Mouse (Mus musculus) hindbrain, embryonic 13.5 days (tissue): Measurements from ENCODE around the gene Tmem132d. TPM values are rescaled to one million over a fixed set of nuclear protein-coding genes. Genes with fewer than 3 reads are reported as not detected.

Experiments used
- ATAC-seq: fragments of 200-750 bp; cut with Nextera tagmentation; 2 replicates; pipeline ENCODE4 v1.8.0; 2017; ENCODE audit warnings: moderate TSS enrichment; ENCODE audit not compliant: low FRiP score
- H3K27ac ChIP-seq: fragments of 300-500 bp; sonication (generic); 2 replicates; pipeline ENCODE4 v1.5.1; 2015; ENCODE audit warnings: inconsistent platforms, mild to moderate bottlenecking, moderate library complexity
- H3K27me3 ChIP-seq: fragments of 300-500 bp; sonication (generic); 2 replicates; pipeline ENCODE4 v1.6.1; 2015; ENCODE audit warnings: mild to moderate bottlenecking, inconsistent platforms
- H3K36me3 ChIP-seq: fragments of 300-500 bp; sonication (generic); 2 replicates; pipeline ENCODE4 v1.6.1; 2015; ENCODE audit warnings: mild to moderate bottlenecking, inconsistent platforms
- H3K4me1 ChIP-seq: fragments of 300-500 bp; sonication (generic); replicated peaks from 2 replicates; pipeline ENCODE4 v1.6.1; 2015; ENCODE audit warnings: inconsistent platforms
- H3K4me2 ChIP-seq: fragments of 300-500 bp; sonication (generic); 2 replicates; pipeline ENCODE4 v1.6.1; 2015; ENCODE audit warnings: inconsistent platforms, mild to moderate bottlenecking, moderate library complexity
- H3K4me3 ChIP-seq: fragments of 300-500 bp; sonication (generic); 2 replicates; pipeline ENCODE4 v1.5.1; 2015; ENCODE audit warnings: mild to moderate bottlenecking, inconsistent platforms
- H3K9ac ChIP-seq: fragments of 300-500 bp; sonication (generic); 2 replicates; pipeline ENCODE4 v1.6.1; 2015; ENCODE audit warnings: mild to moderate bottlenecking, inconsistent platforms
- H3K9me3 ChIP-seq: fragments of 300-500 bp; sonication (generic); 2 replicates; pipeline ENCODE4 v1.6.1; 2016; ENCODE audit warnings: inconsistent platforms
- WGBS: fragments of 180-500 bp; shearing (Covaris S2); methylation state at CpG from one replicate; pipeline ENCODE4 v1.1.7; 2015; 5-methylcytosine and 5-hydroxymethylcytosine counted together
- polyA plus RNA-seq: library from polyadenylated mRNA; unstranded; fragments of >200 nt; fragmentation: Nextera tagmentation; extraction: Ambion mirVana; gene quantifications from 2 replicates; pipeline ENCODE4 v1.2.1, GENCODE M21; 2015

Tmem132d gene
- polyA plus RNA-seq, 1 experiment from 2014 or later, result 2.8 TPM

GRCm38 (mm10) chr5:128203879-128204581 lies 228.8 kb downstream of the Tmem132d start:
- H3K36me3 ChIP-seq, result no peaks in the 10 kb centered on the region
- H3K4me2 ChIP-seq, result no peak overlapping the region
- ATAC-seq, result peak; percentile 46; the same call in 1 of the 2 replicates
- no peak overlapping the region for H3K9ac ChIP-seq
- WGBS, result 20% methylated on average over 9 of the region's 9 CpGs
- no peaks in the 10 kb centered on the region for H3K27me3 ChIP-seq
- H3K4me3 ChIP-seq, result no peak overlapping the region
- H3K27ac ChIP-seq, result peak overlapping the region; percentile 80
- H3K9me3 ChIP-seq, result no peaks in the 10 kb centered on the region
- H3K4me1 ChIP-seq, result peaks cover 28% of the 10 kb centered on the region

- Histone ChIP-seq H3K4me2 (no peak overlapping the region), H3K9me3 (no peaks in the 10 kb centered on the region), H3K4me3 (no peak overlapping the region), H3K27me3 (no peaks in the 10 kb centered on the region), H3K27ac (no peak overlapping the region), H3K9ac (no peak overlapping the region), H3K4me1 (peaks cover 23% of the 10 kb centered on the region), H3K36me3 (no peaks in the 10 kb centered on the region)
- WGBS, result 67% methylated on average over 4 of the region's 4 CpGs
- ATAC-seq, result no peak
Observed at GRCm38 (mm10) chr5:128194106-128194505, 238.8 kb downstream of the Tmem132d start.

- Histone ChIP-seq H3K36me3 (no peaks in the 10 kb centered on the region), H3K4me3 (no peak overlapping the region), H3K9ac (no peak overlapping the region), H3K4me1 (peaks cover 23% of the 10 kb centered on the region), H3K27me3 (no peaks in the 10 kb centered on the region), H3K4me2 (no peak overlapping the region), H3K27ac (0 out of 2 replicates have a peak overlapping the region, but pooled peaks have one; percentile 2), H3K9me3 (no peaks in the 10 kb centered on the region)
- 74% methylated on average over 6 of the region's 6 CpGs for WGBS
- ATAC-seq, result no peak
Observed at GRCm38 (mm10) chr5:128192485-128193055, 240.3 kb downstream of the Tmem132d start.

- Histone ChIP-seq H3K9ac (no peak overlapping the region), H3K4me3 (no peak overlapping the region), H3K4me2 (no peak overlapping the region), H3K27me3 (no peaks in the 10 kb centered on the region), H3K27ac (peak overlapping the region; percentile 68), H3K4me1 (peaks cover 23% of the 10 kb centered on the region), H3K36me3 (no peaks in the 10 kb centered on the region), H3K9me3 (no peaks in the 10 kb centered on the region)
- 50% methylated on average over 9 of the region's 9 CpGs for WGBS
- ATAC-seq, result no peak
Observed at GRCm38 (mm10) chr5:128191710-128192109, 241.2 kb downstream of the Tmem132d start.

- WGBS, result 69% methylated on average over 14 of the region's 14 CpGs
- peaks cover 23% of the 10 kb centered on the region for H3K4me1 ChIP-seq
Observed at GRCm38 (mm10) chr5:128190243-128190820, 242.5 kb downstream of the Tmem132d start.

GRCm38 (mm10) chr5:128176234-128176633 lies 256.6 kb downstream of the Tmem132d start:
- WGBS, result 95% methylated on average over 2 of the region's 2 CpGs
- no peaks in the 10 kb centered on the region for H3K4me1 ChIP-seq
- no peak for ATAC-seq
- no peak overlapping the region for H3K9ac ChIP-seq
- no peaks in the 10 kb centered on the region for H3K36me3 ChIP-seq
- H3K9me3 ChIP-seq, result no peaks in the 10 kb centered on the region
- no peak overlapping the region for H3K4me3 ChIP-seq
- H3K27me3 ChIP-seq, result no peaks in the 10 kb centered on the region
- no peak overlapping the region for H3K27ac ChIP-seq
- H3K4me2 ChIP-seq, result no peak overlapping the region

More at GRCm38 (mm10) chr5:128190243-128190820, 242.5 kb downstream of the Tmem132d start:
- ATAC-seq, result no peak
- Histone ChIP-seq H3K27me3 (no peaks in the 10 kb centered on the region), H3K9me3 (no peaks in the 10 kb centered on the region), H3K4me2 (no peak overlapping the region), H3K9ac (no peak overlapping the region), H3K4me3 (no peak overlapping the region), H3K27ac (no peak overlapping the region), H3K36me3 (no peaks in the 10 kb centered on the region)

- H3K27ac ChIP-seq, result no peak overlapping the region
- H3K9me3 ChIP-seq, result peaks cover 14% of the 10 kb centered on the region; the same call in 1 of the 2 replicates
- no peak overlapping the region for H3K4me2 ChIP-seq
- no peak overlapping the region for H3K9ac ChIP-seq
- H3K4me3 ChIP-seq, result no peak overlapping the region
- 0 out of 2 replicates have a peak, but pooled peaks cover 3% of the 10 kb centered on the region for H3K27me3 ChIP-seq
- ATAC-seq, result no peak
- WGBS, result 63% methylated on average over 12 of the region's 12 CpGs
- peaks cover 7% of the 10 kb centered on the region; the same call in 1 of the 2 replicates for H3K4me1 ChIP-seq
- H3K36me3 ChIP-seq, result no peaks in the 10 kb centered on the region
Observed at GRCm38 (mm10) chr5:128158901-128159675, 273.8 kb downstream of the Tmem132d start.

GRCm38 (mm10) chr5:128151461-128151860 lies 281.4 kb downstream of the Tmem132d start:
- H3K4me3 ChIP-seq, result no peak overlapping the region
- H3K4me1 ChIP-seq, result no peaks in the 10 kb centered on the region
- WGBS, result 93% methylated on average over 8 of the region's 8 CpGs
- H3K27ac ChIP-seq, result no peak overlapping the region
- no peaks in the 10 kb centered on the region for H3K36me3 ChIP-seq
- H3K9ac ChIP-seq, result no peak overlapping the region
- H3K9me3 ChIP-seq, result no peaks in the 10 kb centered on the region
- no peak overlapping the region for H3K4me2 ChIP-seq
- no peaks in the 10 kb centered on the region for H3K27me3 ChIP-seq
- ATAC-seq, result no peak

GRCm38 (mm10) chr5:128146901-128147645 lies 285.8 kb downstream of the Tmem132d start:
- WGBS, result 88% methylated on average over 15 of the region's 15 CpGs
- Histone ChIP-seq H3K36me3 (no peaks in the 10 kb centered on the region), H3K9ac (no peak overlapping the region), H3K9me3 (no peaks in the 10 kb centered on the region), H3K27me3 (no peaks in the 10 kb centered on the region), H3K27ac (no peak overlapping the region), H3K4me2 (no peak overlapping the region), H3K4me1 (no peaks in the 10 kb centered on the region), H3K4me3 (no peak overlapping the region)
- no peak for ATAC-seq

GRCm38 (mm10) chr5:128144799-128145198 lies 288.1 kb downstream of the Tmem132d start:
- no peak overlapping the region for H3K4me2 ChIP-seq
- no peaks in the 10 kb centered on the region for H3K27me3 ChIP-seq
- H3K27ac ChIP-seq, result no peak overlapping the region
- no peak for ATAC-seq
- no peaks in the 10 kb centered on the region for H3K36me3 ChIP-seq
- 95% methylated on average over 3 of the region's 3 CpGs for WGBS
- no peaks in the 10 kb centered on the region for H3K4me1 ChIP-seq
- no peak overlapping the region for H3K4me3 ChIP-seq
- no peak overlapping the region for H3K9ac ChIP-seq
- H3K9me3 ChIP-seq, result 0 out of 2 replicates have a peak, but pooled peaks cover 4% of the 10 kb centered on the region

- Histone ChIP-seq H3K4me3 (no peak overlapping the region), H3K9me3 (0 out of 2 replicates have a peak, but pooled peaks cover 4% of the 10 kb centered on the region), H3K27ac (no peak overlapping the region), H3K27me3 (no peaks in the 10 kb centered on the region), H3K36me3 (no peaks in the 10 kb centered on the region), H3K4me2 (no peak overlapping the region), H3K4me1 (no peaks in the 10 kb centered on the region), H3K9ac (no peak overlapping the region)
- 85% methylated on average over 8 of the region's 8 CpGs for WGBS
- no peak for ATAC-seq
Observed at GRCm38 (mm10) chr5:128136818-128137217, 296.1 kb downstream of the Tmem132d start.
